Mouse (Mus musculus) kidney, postnatal 14 days (tissue): ENCODE measurements around the gene Sptssb.

Source experiments
- DNase-seq: peaks from one replicate; pipeline ENCODE4 v3.0.0; 2022; ENCODE audit warnings: mixed read lengths

The Sptssb gene

GRCm38 (mm10) chr3:69829532-69829931 lies 30.2 kb downstream of the Sptssb start:
- DNase-seq = no peak

GRCm38 (mm10) chr3:69824536-69824935 lies 35.2 kb downstream of the Sptssb start:
- DNase-seq = no peak

DNA sequence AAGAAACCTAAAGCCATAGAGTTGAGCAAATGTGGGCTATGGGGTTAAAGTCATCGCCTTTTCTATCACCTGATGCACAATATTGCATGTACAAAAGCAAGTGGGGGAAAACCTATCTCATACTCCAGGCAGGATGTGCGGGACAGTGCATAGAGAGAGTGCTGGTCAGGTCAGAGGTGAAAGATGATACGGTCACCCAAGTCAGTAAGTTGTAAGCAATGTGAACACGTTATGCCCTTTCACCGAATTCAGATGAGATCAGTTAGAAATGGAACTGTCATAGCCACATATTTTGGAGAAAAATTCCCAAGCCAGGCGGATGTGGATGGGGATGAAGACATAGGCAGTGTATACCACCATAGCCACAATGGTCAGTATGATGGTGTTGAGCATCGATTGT lies 39.1 kb downstream of the Sptssb start:
- no peak for DNase-seq

GRCm38 (mm10) chr3:69819851-69820200 lies 39.9 kb downstream of the Sptssb start:
- DNase-seq = no peak

DNA sequence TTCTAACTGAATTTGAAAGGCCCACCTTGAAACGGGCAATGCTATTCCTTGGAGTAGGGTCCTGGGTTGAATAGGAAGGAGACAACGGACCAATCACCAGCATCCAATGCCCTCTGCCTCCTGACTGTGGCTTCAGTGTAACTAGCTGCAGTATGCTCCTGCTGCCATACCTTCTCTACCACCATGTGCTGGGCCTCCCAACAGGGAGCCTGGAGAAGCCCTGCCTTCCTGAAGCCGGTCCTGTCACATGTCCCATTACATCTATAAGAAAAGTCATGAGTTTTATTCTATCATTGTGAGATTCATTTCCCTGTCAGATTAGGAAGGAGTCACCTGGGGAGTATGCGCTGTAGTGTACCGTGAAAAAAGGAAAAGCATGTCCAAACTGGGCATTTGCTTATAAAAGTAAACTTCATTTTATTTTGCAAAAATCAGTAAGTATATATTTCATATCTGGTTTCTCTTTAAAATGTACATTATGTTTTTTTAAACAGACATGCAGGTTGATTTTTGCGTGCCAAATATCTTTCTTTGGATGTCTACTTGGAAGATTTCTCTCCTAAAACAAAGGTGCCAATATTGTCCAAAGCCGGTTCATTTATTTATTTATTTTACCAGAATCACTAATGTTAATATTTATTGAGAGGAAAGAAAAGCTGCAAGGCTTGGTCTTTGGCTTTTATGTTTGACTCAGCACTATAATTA lies 40.4 kb downstream of the Sptssb start:
- no peak for DNase-seq

DNA sequence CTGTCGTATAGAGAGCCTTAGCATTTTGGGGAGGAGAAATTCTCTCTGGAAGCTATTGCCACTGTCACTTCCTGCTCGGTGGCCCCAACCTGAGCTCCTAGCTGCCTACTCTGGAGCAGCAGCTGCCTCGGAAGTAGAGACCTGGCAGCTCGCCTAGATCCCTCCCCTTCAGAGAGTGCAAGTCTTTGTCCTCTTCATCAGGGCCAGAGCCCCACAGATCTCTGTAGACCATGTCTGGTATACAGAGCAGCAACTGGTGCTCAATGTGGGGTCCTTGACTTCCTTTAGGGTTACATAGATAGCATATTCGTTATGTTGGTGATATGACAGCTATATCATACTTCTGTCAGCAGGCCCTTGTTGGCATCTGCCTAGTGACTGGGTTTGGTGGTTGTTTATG lies 41.3 kb downstream of the Sptssb start:
- no peak for DNase-seq

DNA sequence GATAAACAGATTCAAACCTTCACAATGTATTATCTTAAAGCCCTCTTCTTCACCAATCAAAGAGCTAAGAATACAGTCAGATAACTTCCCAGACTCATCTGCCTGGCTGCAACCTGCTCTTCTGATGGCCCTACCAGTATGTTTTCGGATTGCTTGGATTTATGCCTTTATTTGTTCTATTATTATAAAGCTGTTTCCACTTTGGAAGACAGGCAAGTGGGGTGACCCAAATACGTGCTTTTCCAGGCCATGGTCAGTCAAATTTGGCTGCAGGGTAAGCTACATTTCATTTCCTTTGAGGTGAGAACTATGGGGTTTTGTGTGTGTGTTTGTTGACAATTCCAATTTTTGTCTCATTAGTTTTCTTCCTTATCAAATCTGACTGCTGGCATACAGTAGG lies 43.2 kb downstream of the Sptssb start:
- no peak for DNase-seq

DNA sequence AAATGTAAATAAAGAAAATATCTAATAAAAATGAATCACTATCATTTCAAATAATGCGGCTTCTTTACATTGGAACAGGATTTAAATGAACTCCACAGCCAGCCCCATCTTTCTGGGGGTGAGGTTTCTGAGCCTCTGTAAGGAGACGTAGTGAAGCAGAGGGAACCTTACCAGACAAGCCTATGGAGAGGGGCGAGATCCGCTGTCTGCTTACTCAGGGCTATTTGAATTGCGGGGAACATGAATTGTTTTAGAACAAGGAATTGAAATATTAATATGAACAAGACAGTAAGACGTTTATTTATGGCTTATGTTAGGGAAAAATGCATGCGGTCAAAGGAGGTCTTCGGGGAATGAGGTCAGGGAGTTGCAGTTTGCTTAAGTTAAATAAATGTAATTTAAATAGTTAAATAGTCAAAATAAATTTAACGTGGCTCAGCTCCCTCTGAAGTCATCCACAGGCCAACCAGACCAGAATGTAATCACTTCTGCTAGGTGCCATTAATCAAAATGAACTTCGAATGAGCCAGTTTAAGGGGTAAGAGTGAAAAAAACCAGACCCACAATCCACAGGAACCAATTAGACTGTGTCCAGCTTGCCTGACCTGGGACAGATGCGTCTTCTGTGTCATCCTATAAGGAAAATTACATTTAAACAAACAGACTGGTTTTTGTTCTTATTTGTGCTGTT lies 46.6 kb downstream of the Sptssb start:
- no peak for DNase-seq

GRCm38 (mm10) chr3:69812442-69812841 lies 47.3 kb downstream of the Sptssb start:
- DNase-seq = no peak

DNA sequence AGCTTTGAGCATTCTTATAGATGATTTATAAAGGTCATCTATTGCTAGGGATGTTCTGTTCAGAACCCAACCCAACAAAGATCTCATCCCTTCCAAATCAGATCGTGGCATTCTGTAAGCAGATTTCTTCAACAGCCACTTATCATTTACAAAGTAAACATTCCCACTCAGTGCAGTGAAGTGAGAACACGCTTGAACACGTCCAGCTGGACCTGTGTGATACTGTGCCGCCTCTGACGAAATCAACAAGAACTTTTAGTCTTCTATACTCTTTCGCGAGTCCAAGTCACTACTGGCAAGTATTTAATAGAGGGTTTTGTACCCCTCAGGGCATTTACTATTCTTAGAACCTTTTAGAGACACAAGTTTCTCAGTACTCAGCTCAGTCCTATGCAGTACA lies 51.3 kb downstream of the Sptssb start:
- no peak for DNase-seq

- DNase-seq = no peak
Observed at GRCm38 (mm10) chr3:69803137-69803536, 56.6 kb downstream of the Sptssb start.

GRCm38 (mm10) chr3:69800829-69801384 lies 58.8 kb downstream of the Sptssb start:
- DNase-seq = no peak

DNA sequence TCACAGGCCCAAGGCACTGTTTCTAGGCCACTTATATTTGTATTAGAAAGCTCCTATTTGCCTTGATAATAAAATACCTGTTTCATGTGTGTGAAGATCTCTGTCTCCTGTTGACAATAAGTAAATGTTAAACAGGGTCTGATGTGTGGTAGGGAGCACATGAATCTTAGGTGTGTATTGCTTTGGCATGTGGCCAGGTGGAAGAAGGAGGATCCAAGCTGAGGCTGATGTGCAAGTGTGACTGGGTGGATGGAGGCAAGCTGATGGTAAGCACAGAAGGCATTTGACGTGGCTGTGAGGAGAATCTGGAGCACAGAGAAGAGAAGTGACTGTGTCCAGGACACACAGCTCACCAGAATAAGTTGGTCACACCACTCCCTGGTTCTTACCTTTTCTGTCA lies 60.6 kb downstream of the Sptssb start:
- no peak for DNase-seq

DNA sequence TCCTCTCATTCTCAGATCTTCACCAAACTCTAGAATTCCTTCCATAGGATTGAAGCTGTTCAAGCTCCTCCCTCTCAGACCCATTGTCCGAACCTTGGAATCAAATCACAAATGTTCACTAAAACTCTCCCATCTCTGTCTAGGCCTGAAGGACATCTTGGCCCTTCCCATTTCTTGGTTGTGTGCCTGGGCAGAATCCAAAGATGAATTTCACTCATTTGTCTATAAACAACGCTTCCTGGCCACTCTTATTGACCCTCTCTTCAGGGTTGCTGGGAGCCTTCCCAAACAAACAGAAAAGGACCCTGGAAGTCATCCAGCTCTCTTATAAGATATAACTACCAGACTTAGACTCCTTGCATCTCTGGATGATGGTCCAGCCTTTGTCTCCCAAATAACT lies 61.8 kb downstream of the Sptssb start:
- no peak for DNase-seq

GRCm38 (mm10) chr3:69797533-69797932 lies 62.2 kb downstream of the Sptssb start:
- no peak for DNase-seq

GRCm38 (mm10) chr3:69792823-69793417 lies 66.8 kb downstream of the Sptssb start:
- no peak for DNase-seq

DNA sequence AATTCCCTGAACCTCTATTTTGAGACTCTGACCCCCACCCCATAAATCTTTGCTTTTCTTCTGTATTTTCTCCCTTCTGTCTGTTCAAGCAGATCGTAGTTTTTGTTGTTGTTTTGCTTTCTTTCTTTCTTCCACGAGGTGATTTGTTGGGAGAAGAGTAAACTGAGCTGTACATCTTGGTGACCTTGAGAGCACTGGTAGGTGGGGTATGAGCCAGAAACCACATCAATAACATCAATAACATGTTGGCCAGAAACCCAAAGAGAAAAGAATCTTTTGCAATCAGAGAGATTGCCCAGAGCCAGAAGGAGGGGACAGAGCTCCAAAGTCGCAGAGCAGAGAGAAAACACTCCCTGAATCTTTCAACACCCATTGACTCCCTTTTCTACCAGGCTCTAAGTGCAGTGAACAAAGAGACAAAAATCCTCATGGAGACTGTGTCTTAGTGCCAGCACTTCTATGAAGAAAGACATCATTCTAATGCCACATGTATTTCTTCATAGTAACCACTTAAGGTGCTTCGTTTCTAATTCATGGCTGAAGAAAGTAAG lies 80.4 kb downstream of the Sptssb start:
- no peak for DNase-seq

GRCm38 (mm10) chr3:69773356-69773755 lies 86.4 kb downstream of the Sptssb start:
- DNase-seq = no peak
